Mouse (Mus musculus) embryonic facial prominence, embryonic 14.5 days (tissue): ENCODE data around the gene Arf6. TPM values are rescaled to one million over a fixed set of nuclear protein-coding genes. Genes with fewer than 3 reads are reported as not detected.

Source experiments
- microRNA-seq: library from miRNA; unstranded; fragments of <30 nt; microRNA quantifications from one replicate; pipeline ENCODE4, GENCODE M21; 2016; ENCODE audit warnings: borderline number of aligned reads
- polyA plus RNA-seq: library from polyadenylated mRNA; unstranded; fragments of >200 nt; fragmentation: Nextera tagmentation; extraction: Ambion mirVana; gene quantifications from 2 replicates; pipeline ENCODE4 v1.2.1, GENCODE M21; 2014

Gene Arf6
- polyA plus RNA-seq, 1 experiment from 2014 or later: 66.7 TPM

Small RNA genes lying within 50 kb of the gene (microRNA-seq; reads per million reads assigned to microRNA genes)
- gene Gm47299 (not detected), gene Gm47305 (not detected)

Other genes with a start within 250 kb of the Arf6 start
- gene Rps29, start 213.0 kb upstream of the Arf6 start, polyA plus RNA-seq: 1,758 and 2,055 TPM in 2 replicates
- gene Lrr1, start 203.3 kb upstream of the Arf6 start, polyA plus RNA-seq: 16.9 and 18.4 TPM in 2 replicates
- 562 and 692 TPM in 2 replicates for gene Rpl36al, start 188.1 kb upstream of the Arf6 start, polyA plus RNA-seq
- 65.5 and 66.1 TPM in 2 replicates for gene Mgat2, start 188.0 kb upstream of the Arf6 start, polyA plus RNA-seq
- gene Gm49383, start 175.0 kb upstream of the Arf6 start, polyA plus RNA-seq: 18.2 and 23.2 TPM in 2 replicates
- gene Dnaaf2, start 173.7 kb upstream of the Arf6 start, polyA plus RNA-seq: 5.5 and 6.0 TPM in 2 replicates
- 18.4 and 19.4 TPM in 2 replicates for gene Gm49384, start 167.9 kb upstream of the Arf6 start, polyA plus RNA-seq
- 21.4 and 23.9 TPM in 2 replicates for gene Pole2, start 144.0 kb upstream of the Arf6 start, polyA plus RNA-seq
- gene Klhdc1, start 131.0 kb upstream of the Arf6 start, polyA plus RNA-seq: 9.0 and 9.8 TPM in 2 replicates
- 124 and 133 TPM in 2 replicates for gene Klhdc2, start 75.5 kb upstream of the Arf6 start, polyA plus RNA-seq
- 65.8 and 75.1 TPM in 2 replicates for gene Nemf, start 15.0 kb upstream of the Arf6 start, polyA plus RNA-seq
- 1.7 and 1.8 TPM in 2 replicates for gene Gm9887, start 308 bp downstream of the Arf6 start, polyA plus RNA-seq
- 20.9 and 22.9 TPM in 2 replicates for gene Vcpkmt, start 210.9 kb downstream of the Arf6 start, polyA plus RNA-seq